In the genomic region with DNA sequence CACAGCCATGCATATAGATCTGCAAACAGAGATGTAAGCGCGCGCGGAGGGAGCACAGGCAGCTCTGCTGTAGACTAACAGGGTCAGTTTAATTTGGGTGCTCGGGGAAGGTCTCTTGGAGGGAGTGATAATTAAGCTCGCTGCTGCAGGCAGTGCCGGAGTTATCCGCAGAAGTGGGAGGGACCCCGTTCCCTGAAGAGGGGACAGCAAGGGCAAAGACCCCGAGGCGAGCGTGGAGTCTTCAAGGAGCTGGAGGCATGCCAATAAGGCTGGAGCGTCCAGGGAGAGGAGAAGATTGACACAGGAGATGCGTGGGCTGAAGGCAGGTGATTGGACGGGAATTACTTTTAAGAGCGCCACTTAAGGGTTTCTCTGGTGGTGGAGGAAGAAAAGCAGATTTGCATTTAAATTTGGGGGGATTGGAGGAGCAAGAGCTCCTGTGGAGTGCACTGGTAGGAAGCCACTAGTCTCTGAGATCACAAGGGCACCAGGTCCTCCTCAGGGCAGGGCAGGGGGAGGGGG, we compare ENCODE assay signal across 10 mouse cellular contexts. TPM values are rescaled to one million over a fixed set of nuclear protein-coding genes. Genes with fewer than 3 reads are reported as not detected.
A peak's percentile ranks its signal among the peaks of the same experiment; 100 is the strongest.
DNase-seq lines count a peak whose midpoint lies in the region; ATAC-seq and TF ChIP-seq lines count a peak whose summit lies in the region.
"Had no signal": no experiment of that assay in that cellular context is flagged by ENCODE, and none has a peak within 500 bp of the region (broad histone marks: within the 10 kb centered on the region; RNA-seq: fewer than 3 reads in every experiment).

No protein-coding gene starts in this region.

- no peak for DNase-seq in lung, postnatal 0 days (ENCODE audit: low spot score)
- no peak for DNase-seq in lung, adult 18-20 months
- DNase-seq in embryo, embryonic 11.5 days (ENCODE audit: low read depth, low spot score), result peak; percentile 13
- no peak for DNase-seq in MN1 (ENCODE audit: low spot score)
- no peak for DNase-seq in ovary, postnatal 36 days (ENCODE audit: low spot score)
- no peak for DNase-seq in kidney, postnatal 25 days
- DNase-seq: thymus, postnatal 4 days had no signal

- TF ChIP-seq EP300 in lung, postnatal 0 days (IDR thresholded peaks at IDR 0.05), result no peak

- no peaks in the 10 kb centered on the region for H3K9me3 ChIP-seq in lung, postnatal 0 days (ENCODE audit: low read length)
- no peaks in the 10 kb centered on the region for H3K9me3 ChIP-seq in hindbrain, embryonic 15.5 days

- peak overlapping the region; percentile 33; the same call in 1 of the 2 replicates for H3K4me2 ChIP-seq in lung, postnatal 0 days (replicated peaks; ENCODE audit: low read depth, low read length)
- H3K4me2 ChIP-seq in hindbrain, embryonic 15.5 days, result peak overlapping the region; percentile 74

- H3K4me3 ChIP-seq in lung, postnatal 0 days (ENCODE audit: low read depth, low read length), result no peak overlapping the region
- H3K4me3 ChIP-seq in hindbrain, embryonic 15.5 days, result peak overlapping the region; percentile 30
- peak overlapping the region; percentile 14 for H3K4me3 ChIP-seq in olfactory bulb, adult 2 months (ENCODE audit: insufficient read depth, low read depth, low read length)

- WGBS in lung, postnatal 0 days, result 4% methylated on average over 16 of the region's 16 CpGs
- 1% methylated on average over 16 of the region's 16 CpGs for WGBS in hindbrain, embryonic 15.5 days
- 7% methylated on average over 16 of the region's 16 CpGs for WGBS in olfactory bulb, adult 2 months

- no peak for TF ChIP-seq CTCF in lung, postnatal 0 days (IDR thresholded peaks at IDR 0.05)
- no peak for TF ChIP-seq CTCF in olfactory bulb, adult 2 months (IDR thresholded peaks at IDR 0.05; ENCODE audit: insufficient read depth, low read depth, low read length)

- ATAC-seq in lung, postnatal 0 days, result no peak
- peak; percentile 49; the same call in 1 of the 2 replicates for ATAC-seq in hindbrain, embryonic 15.5 days (ENCODE audit: low FRiP score, low read depth)

- no peaks in the 10 kb centered on the region for H3K27me3 ChIP-seq in lung, postnatal 0 days (replicated peaks; ENCODE audit: insufficient read depth, low read length)
- H3K27me3 ChIP-seq in hindbrain, embryonic 15.5 days, result no peaks in the 10 kb centered on the region

- 0 out of 2 replicates have a peak, but pooled peaks cover 5% of the 10 kb centered on the region for H3K4me1 ChIP-seq in lung, postnatal 0 days (ENCODE audit: insufficient read depth, low read depth, low read length)
- peaks cover 15% of the 10 kb centered on the region for H3K4me1 ChIP-seq in hindbrain, embryonic 15.5 days (replicated peaks)
- peaks cover 33% of the 10 kb centered on the region for H3K4me1 ChIP-seq in olfactory bulb, adult 2 months (ENCODE audit: control insufficient read depth, insufficient read depth, low read length)

- H3K27ac ChIP-seq in lung, postnatal 0 days (ENCODE audit: low read length), result no peak overlapping the region
- no peak overlapping the region for H3K27ac ChIP-seq in hindbrain, embryonic 15.5 days (replicated peaks)
- H3K27ac ChIP-seq in olfactory bulb, adult 2 months (ENCODE audit: insufficient read depth, low read depth, low read length), result 0 out of 2 replicates have a peak overlapping the region, but pooled peaks have one; percentile 9

- no peaks in the 10 kb centered on the region for H3K36me3 ChIP-seq in lung, postnatal 0 days (ENCODE audit: insufficient read depth, low read length)
- H3K36me3 ChIP-seq in hindbrain, embryonic 15.5 days, result no peaks in the 10 kb centered on the region

- no peak for TF ChIP-seq POLR2A in olfactory bulb, adult 2 months (IDR thresholded peaks at IDR 0.05; ENCODE audit: insufficient read depth, low read depth, low read length)

- H3K9ac ChIP-seq in lung, postnatal 0 days (replicated peaks; ENCODE audit: low read depth), result no peak overlapping the region
- H3K9ac ChIP-seq in hindbrain, embryonic 15.5 days, result 0 out of 2 replicates have a peak overlapping the region, but pooled peaks have one; percentile 27

RNA-seq across cellular contexts. Expression of gene Lep, which starts 43.1 kb away (rescaled TPM):
- not detected in 2 replicates for polyA plus RNA-seq in lung, postnatal 0 days (2015; fragmentation: Nextera tagmentation; extraction: Ambion mirVana)
- not detected in 2 replicates for polyA plus RNA-seq in hindbrain, embryonic 15.5 days (2015; fragmentation: Nextera tagmentation; extraction: Ambion mirVana)
- polyA plus RNA-seq in olfactory bulb, adult 2 months (2012; ENCODE audit: insufficient read depth, insufficient read length, low replicate concordance, missing spikeins), result not detected in 2 replicates
- polyA plus RNA-seq: liver, adult 2 months had no signal
